Mouse (Mus musculus): ENCODE results near the gene Zfp651. TPM values are rescaled to one million over a fixed set of nuclear protein-coding genes. Genes with fewer than 3 reads are reported as not detected.

The Zfp651 gene
- polyA plus RNA-seq (2015; fragmentation: Nextera tagmentation; extraction: Ambion mirVana): 32.9 and 33.2 TPM in 2 replicates

GRCm38 (mm10) chr9:121759091-121760081, at the start of gene Zfp651:
TSS of gene Zfp651 (plus strand) at chr9:121759330.
- Histone ChIP-seq H3K27ac (replicated peaks) (peak within 1 kb of the TSS; percentile 74), H3K27me3 (no peaks in the 10 kb centered on the region), H3K36me3 (peaks cover 31% of the 10 kb centered on the region), H3K4me3 (peak within 1 kb of the TSS; percentile 62), H3K4me2 (peak within 1 kb of the TSS; percentile 77), H3K9me3 (no peaks in the 10 kb centered on the region), H3K9ac (peak within 1 kb of the TSS; percentile 80), H3K4me1 (replicated peaks) (peaks cover 42% of the 10 kb centered on the region)
- ATAC-seq (ENCODE audit: low FRiP score, low read depth): peak; percentile 82
- under 1% methylated on average over 76 of the region's 97 CpGs for WGBS

- Histone ChIP-seq H3K9ac (peak within 1 kb of the TSS; percentile 91), H3K27me3 (no peaks in the 10 kb centered on the region), H3K4me2 (peak within 1 kb of the TSS; percentile 75), H3K4me1 (replicated peaks) (peaks cover 32% of the 10 kb centered on the region), H3K36me3 (peaks cover 13% of the 10 kb centered on the region), H3K9me3 (no peaks in the 10 kb centered on the region), H3K4me3 (peak within 1 kb of the TSS; percentile 78), H3K27ac (replicated peaks) (peak within 1 kb of the TSS; percentile 94)
- 5% methylated on average over 37 of the region's 37 CpGs for WGBS
- peak; percentile 99 for ATAC-seq (ENCODE audit: low FRiP score, low read depth)
These were observed 49.1 kb upstream of the Zfp651 start, which contains the start of gene Ss18l2 for GRCm38 (mm10) chr9:121709898-121710583. TSS of gene Ss18l2 (plus strand) at chr9:121710329.

- 0% methylated on average over 18 of the region's 18 CpGs for WGBS
- Histone ChIP-seq H3K4me1 (replicated peaks) (peaks cover 26% of the 10 kb centered on the region), H3K36me3 (peaks cover 13% of the 10 kb centered on the region), H3K27me3 (no peaks in the 10 kb centered on the region), H3K4me3 (peak overlapping the region; percentile 78), H3K27ac (replicated peaks) (peak overlapping the region; percentile 94), H3K4me2 (peak overlapping the region; percentile 75), H3K9ac (peak overlapping the region; percentile 91), H3K9me3 (no peaks in the 10 kb centered on the region)
- ATAC-seq (ENCODE audit: low FRiP score, low read depth): peak; percentile 33; the same call in 1 of the 2 replicates
These were observed 48.5 kb upstream of the Zfp651 start for GRCm38 (mm10) chr9:121710584-121710975.

- no peak overlapping the region for H3K4me3 ChIP-seq
- peaks cover 25% of the 10 kb centered on the region for H3K4me1 ChIP-seq (replicated peaks)
- no peak for ATAC-seq (ENCODE audit: low FRiP score, low read depth)
- peaks cover 13% of the 10 kb centered on the region for H3K36me3 ChIP-seq
- 87% methylated on average over 2 of the region's 2 CpGs for WGBS
- H3K4me2 ChIP-seq: no peak overlapping the region
- H3K27ac ChIP-seq (replicated peaks): no peak overlapping the region
- H3K27me3 ChIP-seq: no peaks in the 10 kb centered on the region
- no peak overlapping the region for H3K9ac ChIP-seq
- H3K9me3 ChIP-seq: no peaks in the 10 kb centered on the region
These were observed 42.1 kb upstream of the Zfp651 start for GRCm38 (mm10) chr9:121717048-121717447.

- Histone ChIP-seq H3K4me1 (replicated peaks) (peaks cover 20% of the 10 kb centered on the region), H3K9me3 (no peaks in the 10 kb centered on the region), H3K4me2 (peak overlapping the region; percentile 63), H3K4me3 (peak overlapping the region; percentile 65), H3K36me3 (peaks cover 4% of the 10 kb centered on the region), H3K9ac (peak overlapping the region; percentile 68), H3K27me3 (no peaks in the 10 kb centered on the region), H3K27ac (replicated peaks) (peak overlapping the region; percentile 92)
- 67% methylated on average over 15 of the region's 15 CpGs for WGBS
- ATAC-seq (ENCODE audit: low FRiP score, low read depth): peak; percentile 4; the same call in 1 of the 2 replicates
These were observed 40.9 kb upstream of the Zfp651 start for GRCm38 (mm10) chr9:121718070-121718705.

- Histone ChIP-seq H3K27me3 (no peaks in the 10 kb centered on the region), H3K4me3 (peak within 1 kb of the TSS; percentile 65), H3K4me1 (replicated peaks) (peaks cover 20% of the 10 kb centered on the region), H3K9ac (peak within 1 kb of the TSS; percentile 80), H3K27ac (replicated peaks) (peak within 1 kb of the TSS; percentile 92), H3K4me2 (peak within 1 kb of the TSS; percentile 91), H3K9me3 (no peaks in the 10 kb centered on the region), H3K36me3 (no peaks in the 10 kb centered on the region)
- WGBS: under 1% methylated on average over 43 of the region's 61 CpGs
- ATAC-seq (ENCODE audit: low FRiP score, low read depth): peak; percentile 99
These were observed 40.3 kb upstream of the Zfp651 start, which contains the start of gene Nktr for GRCm38 (mm10) chr9:121718792-121719318. TSS of gene Nktr (plus strand) at chr9:121719169.

GRCm38 (mm10) chr9:121719347-121720331, 39.5 kb upstream of the Zfp651 start:
- ATAC-seq (ENCODE audit: low FRiP score, low read depth): peak; percentile 62
- Histone ChIP-seq H3K4me3 (peak overlapping the region; percentile 65), H3K36me3 (no peaks in the 10 kb centered on the region), H3K9ac (peak overlapping the region; percentile 80), H3K27me3 (no peaks in the 10 kb centered on the region), H3K9me3 (no peaks in the 10 kb centered on the region), H3K4me1 (replicated peaks) (peaks cover 20% of the 10 kb centered on the region), H3K4me2 (peak overlapping the region; percentile 91), H3K27ac (replicated peaks) (peak overlapping the region; percentile 92)
- WGBS: under 1% methylated on average over 74 of the region's 87 CpGs

- no peaks in the 10 kb centered on the region for H3K9me3 ChIP-seq
- H3K27ac ChIP-seq (replicated peaks): no peak overlapping the region
- no peak overlapping the region for H3K4me3 ChIP-seq
- H3K36me3 ChIP-seq: peaks cover 48% of the 10 kb centered on the region
- no peaks in the 10 kb centered on the region for H3K4me1 ChIP-seq (replicated peaks)
- WGBS: 86% methylated on average over 6 of the region's 6 CpGs
- no peaks in the 10 kb centered on the region for H3K27me3 ChIP-seq
- ATAC-seq (ENCODE audit: low FRiP score, low read depth): no peak
- no peak overlapping the region for H3K9ac ChIP-seq
- no peak overlapping the region for H3K4me2 ChIP-seq
These were observed 18.6 kb upstream of the Zfp651 start for GRCm38 (mm10) chr9:121740490-121740889.

- H3K4me3 ChIP-seq: no peak overlapping the region
- H3K27ac ChIP-seq (replicated peaks): no peak overlapping the region
- H3K4me2 ChIP-seq: no peak overlapping the region
- H3K27me3 ChIP-seq: no peaks in the 10 kb centered on the region
- H3K4me1 ChIP-seq (replicated peaks): no peaks in the 10 kb centered on the region
- peaks cover 53% of the 10 kb centered on the region for H3K36me3 ChIP-seq
- ATAC-seq (ENCODE audit: low FRiP score, low read depth): no peak
- no peak overlapping the region for H3K9ac ChIP-seq
- 97% methylated on average over 3 of the region's 3 CpGs for WGBS
- no peaks in the 10 kb centered on the region for H3K9me3 ChIP-seq
These were observed 18.0 kb upstream of the Zfp651 start for GRCm38 (mm10) chr9:121741168-121741567.

GRCm38 (mm10) chr9:121744051-121744450, 15.1 kb upstream of the Zfp651 start:
- Histone ChIP-seq H3K9ac (no peak overlapping the region), H3K9me3 (no peaks in the 10 kb centered on the region), H3K4me1 (replicated peaks) (no peaks in the 10 kb centered on the region), H3K36me3 (peaks cover 77% of the 10 kb centered on the region), H3K4me2 (no peak overlapping the region), H3K4me3 (no peak overlapping the region), H3K27ac (replicated peaks) (no peak overlapping the region), H3K27me3 (no peaks in the 10 kb centered on the region)
- no peak for ATAC-seq (ENCODE audit: low FRiP score, low read depth)
- WGBS: 93% methylated on average over 8 of the region's 8 CpGs

Measured in hindbrain, embryonic 15.5 days (tissue).